Comparison of ENCODE assay signal across 11 mouse cellular contexts in genomic region chr17:10408681-10409081, GRCm38 (mm10).
DNase-seq lines count a peak whose midpoint lies in the region; ATAC-seq lines count a peak whose summit lies in the region.
"Had no signal": no experiment of that assay in that cellular context is flagged by ENCODE, and none has a peak within 500 bp of the region (broad histone marks: within the 10 kb centered on the region; RNA-seq: fewer than 3 reads in every experiment).

No protein-coding gene starts in this region.

- peaks cover 7% of the 10 kb centered on the region for H3K4me1 ChIP-seq in embryonic facial prominence, embryonic 15.5 days

- H3K9ac ChIP-seq in embryonic facial prominence, embryonic 15.5 days = no peak overlapping the region
- H3K9ac ChIP-seq: heart, embryonic 12.5 days; lung, embryonic 14.5 days had no signal

- no peaks in the 10 kb centered on the region for H3K36me3 ChIP-seq in embryonic facial prominence, embryonic 15.5 days
- H3K36me3 ChIP-seq: heart, embryonic 12.5 days had no signal

- DNase-seq in embryo, embryonic 10 days (ENCODE audit: low spot score) = peak; percentile 69
- DNase-seq in embryo, embryonic 9.5 days (ENCODE audit: extremely low spot score) = no peak
- DNase-seq in kidney, adult 18-20 months = peak; percentile 23
- DNase-seq in kidney, postnatal 25 days = no peak
- peak; percentile 17 for DNase-seq in Muller cell, postnatal 12 days (ENCODE audit: inconsistent ontology term)
- no peak for DNase-seq in lung, postnatal 4 days
- no peak for DNase-seq in urinary bladder, adult 18-20 months (ENCODE audit: low spot score in 2 of 2)
- DNase-seq: lung, embryonic 14.5 days; thymus, adult 2 months had no signal

- 24% methylated on average over 4 of the region's 4 CpGs for WGBS in embryonic facial prominence, embryonic 15.5 days

- H3K27ac ChIP-seq in embryonic facial prominence, embryonic 15.5 days (replicated peaks) = no peak overlapping the region

- ATAC-seq in embryonic facial prominence, embryonic 15.5 days (ENCODE audit: insufficient number of reproducible peaks, low FRiP score, low TSS enrichment, low read depth) = 0 out of 2 replicates have a peak, but pooled peaks have one; percentile 51

- H3K27me3 ChIP-seq in embryonic facial prominence, embryonic 15.5 days = no peaks in the 10 kb centered on the region
- H3K27me3 ChIP-seq: heart, embryonic 12.5 days had no signal

- H3K4me2 ChIP-seq in embryonic facial prominence, embryonic 15.5 days (replicated peaks) = no peak overlapping the region
- H3K4me2 ChIP-seq: heart, embryonic 12.5 days; lung, embryonic 14.5 days had no signal

- H3K9me3 ChIP-seq in embryonic facial prominence, embryonic 15.5 days (replicated peaks) = no peaks in the 10 kb centered on the region
- H3K9me3 ChIP-seq: heart, embryonic 12.5 days had no signal

- H3K4me3 ChIP-seq in embryonic facial prominence, embryonic 15.5 days (replicated peaks) = no peak overlapping the region
- H3K4me3 ChIP-seq: heart, embryonic 12.5 days had no signal

Comparison
In these comparisons a context has a peak if more than half of its experiments do, and no peak if none do; other contexts are left out.
1. DNase-seq: peak in embryo, embryonic 10 days (single experiment), kidney, adult 18-20 months (single experiment) and Muller cell, postnatal 12 days (single experiment); none in embryo, embryonic 9.5 days (single experiment), kidney, postnatal 25 days (0 of 2), lung, postnatal 4 days (0 of 2) and urinary bladder, adult 18-20 months (0 of 2).